Mouse (Mus musculus) stomach, embryonic 15.5 days (tissue): ENCODE results near the gene Cass4. TPM values are rescaled to one million over a fixed set of nuclear protein-coding genes. Genes with fewer than 3 reads are reported as not detected.

ENCODE experiments used
- ATAC-seq: fragments of 200-750 bp; cut with Nextera tagmentation; 2 replicates; pipeline ENCODE4 v1.8.0; 2017; ENCODE audit warnings: low read depth, moderate number of reproducible peaks, moderate TSS enrichment; ENCODE audit not compliant: insufficient read depth, low FRiP score
- H3K27ac ChIP-seq: fragments of 300-500 bp; sonication (generic); 2 replicates; pipeline ENCODE4 v1.5.1; 2015; ENCODE audit warnings: mild to moderate bottlenecking, inconsistent platforms
- H3K27me3 ChIP-seq: fragments of 300-500 bp; sonication (generic); replicated peaks from 2 replicates; pipeline ENCODE4 v1.6.1; 2015; ENCODE audit warnings: inconsistent platforms
- H3K36me3 ChIP-seq: fragments of 300-500 bp; sonication (generic); 2 replicates; pipeline ENCODE4 v1.6.1; 2015; ENCODE audit warnings: inconsistent platforms
- H3K4me1 ChIP-seq: fragments of 300-500 bp; sonication (generic); 2 replicates; pipeline ENCODE4 v1.6.1; 2015; ENCODE audit warnings: inconsistent platforms
- H3K4me2 ChIP-seq: fragments of 300-500 bp; sonication (generic); 2 replicates; pipeline ENCODE4 v1.6.1; 2015; ENCODE audit warnings: mild to moderate bottlenecking, inconsistent platforms
- H3K4me3 ChIP-seq: fragments of 300-500 bp; sonication (generic); replicated peaks from 2 replicates; pipeline ENCODE4 v1.5.1; 2015; ENCODE audit warnings: inconsistent platforms
- H3K9ac ChIP-seq: fragments of 300-500 bp; sonication (generic); 2 replicates; pipeline ENCODE4 v1.6.1; 2015; ENCODE audit warnings: inconsistent platforms
- H3K9me3 ChIP-seq: fragments of 300-500 bp; sonication (generic); 2 replicates; pipeline ENCODE4 v1.6.1; 2016; ENCODE audit warnings: inconsistent platforms
- WGBS: fragments of 180-500 bp; shearing (Covaris S2); methylation state at CpG from one replicate; pipeline ENCODE4 v1.1.7; 2015; 5-methylcytosine and 5-hydroxymethylcytosine counted together
- polyA plus RNA-seq: library from polyadenylated mRNA; unstranded; fragments of >200 nt; fragmentation: Nextera tagmentation; extraction: Ambion mirVana; gene quantifications from 2 replicates; pipeline ENCODE4 v1.2.1, GENCODE M21; 2015

The Cass4 gene
- polyA plus RNA-seq, 1 experiment from 2014 or later = 0.22 TPM

DNA sequence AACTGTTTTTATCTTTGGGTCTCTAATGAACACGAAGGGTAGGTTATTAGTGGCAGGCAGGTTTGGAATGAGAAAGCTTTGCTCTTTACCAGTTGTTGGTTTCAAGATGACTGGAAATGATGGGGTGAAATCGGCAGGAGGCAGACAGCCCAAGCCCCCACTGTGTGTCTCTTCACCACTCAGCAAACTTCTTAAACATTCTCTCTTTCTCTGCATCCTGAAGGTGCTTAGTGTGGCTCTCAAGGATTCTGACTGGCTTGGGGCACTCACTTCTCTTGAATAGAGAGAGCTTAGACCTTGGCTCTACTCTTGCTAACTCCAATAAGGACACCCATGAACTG lies 428 bp downstream of the Cass4 start:
- no peaks in the 10 kb centered on the region for H3K9me3 ChIP-seq
- H3K9ac ChIP-seq = no peak overlapping the region
- no peak for ATAC-seq
- no peaks in the 10 kb centered on the region for H3K27me3 ChIP-seq
- no peak overlapping the region for H3K27ac ChIP-seq
- WGBS = 53% methylated on average over 2 of the region's 2 CpGs
- H3K4me1 ChIP-seq = no peaks in the 10 kb centered on the region
- 0 out of 2 replicates have a peak overlapping the region, but pooled peaks have one; percentile 6 for H3K4me2 ChIP-seq
- H3K36me3 ChIP-seq = no peaks in the 10 kb centered on the region
- H3K4me3 ChIP-seq = no peak overlapping the region

DNA sequence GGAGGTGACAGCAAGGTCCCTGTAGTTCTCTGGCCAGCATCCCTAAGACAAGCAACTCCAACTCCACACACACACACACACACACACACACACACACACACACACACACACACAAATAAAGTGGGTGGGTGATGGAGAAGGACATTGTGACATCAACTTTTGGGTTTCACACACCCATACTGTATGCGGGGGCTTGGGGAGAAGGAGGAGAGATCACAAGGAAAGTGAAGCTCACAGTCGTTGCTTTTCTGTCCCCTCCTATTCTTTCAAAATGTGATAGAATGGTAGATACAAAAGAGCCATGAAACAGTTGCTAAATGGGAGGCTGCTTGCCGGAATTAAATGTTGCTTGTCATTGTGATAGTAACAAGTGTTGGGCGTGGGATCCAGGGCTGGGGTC lies 1.1 kb downstream of the Cass4 start:
- no peak for ATAC-seq
- H3K36me3 ChIP-seq = no peaks in the 10 kb centered on the region
- no peak overlapping the region for H3K9ac ChIP-seq
- H3K27ac ChIP-seq = no peak overlapping the region
- no peaks in the 10 kb centered on the region for H3K27me3 ChIP-seq
- H3K4me3 ChIP-seq = no peak overlapping the region
- no peaks in the 10 kb centered on the region for H3K4me1 ChIP-seq
- WGBS = 66% methylated on average over 4 of the region's 4 CpGs
- H3K9me3 ChIP-seq = no peaks in the 10 kb centered on the region
- no peak overlapping the region for H3K4me2 ChIP-seq

- 44% methylated on average over 9 of the region's 9 CpGs for WGBS
- H3K4me2 ChIP-seq = no peak overlapping the region
- H3K4me3 ChIP-seq = no peak overlapping the region
These were observed 2.4 kb downstream of the Cass4 start for GRCm38 (mm10) chr2:172395961-172396360.

GRCm38 (mm10) chr2:172399901-172400300 lies 6.3 kb downstream of the Cass4 start:
- Histone ChIP-seq H3K36me3 (no peaks in the 10 kb centered on the region), H3K27ac (no peak overlapping the region), H3K4me2 (no peak overlapping the region), H3K27me3 (no peaks in the 10 kb centered on the region), H3K9ac (no peak overlapping the region), H3K4me1 (no peaks in the 10 kb centered on the region), H3K9me3 (no peaks in the 10 kb centered on the region), H3K4me3 (no peak overlapping the region)
- WGBS = 22% methylated on average over 9 of the region's 9 CpGs
- ATAC-seq = no peak; the same call in 1 of the 2 replicates

More at GRCm38 (mm10) chr2:172395961-172396360, 2.4 kb downstream of the Cass4 start:
- ATAC-seq = no peak
- H3K36me3 ChIP-seq = no peaks in the 10 kb centered on the region
- no peaks in the 10 kb centered on the region for H3K27me3 ChIP-seq
- H3K9me3 ChIP-seq = no peaks in the 10 kb centered on the region
- H3K9ac ChIP-seq = no peak overlapping the region
- H3K27ac ChIP-seq = no peak overlapping the region
- H3K4me1 ChIP-seq = no peaks in the 10 kb centered on the region

GRCm38 (mm10) chr2:172401116-172401825 lies 7.7 kb downstream of the Cass4 start:
- Histone ChIP-seq H3K36me3 (no peaks in the 10 kb centered on the region), H3K9me3 (no peaks in the 10 kb centered on the region), H3K4me1 (no peaks in the 10 kb centered on the region), H3K27ac (no peak overlapping the region; the same call in 1 of the 2 replicates), H3K9ac (no peak overlapping the region), H3K4me2 (no peak overlapping the region), H3K27me3 (no peaks in the 10 kb centered on the region), H3K4me3 (no peak overlapping the region)
- WGBS = 66% methylated on average over 13 of the region's 13 CpGs
- ATAC-seq = no peak

GRCm38 (mm10) chr2:172404239-172404638 lies 10.6 kb downstream of the Cass4 start:
- H3K9ac ChIP-seq = no peak overlapping the region
- no peaks in the 10 kb centered on the region for H3K4me1 ChIP-seq
- H3K9me3 ChIP-seq = no peaks in the 10 kb centered on the region
- no peak for ATAC-seq
- H3K36me3 ChIP-seq = no peaks in the 10 kb centered on the region
- H3K4me2 ChIP-seq = no peak overlapping the region
- H3K27ac ChIP-seq = no peak overlapping the region
- WGBS = 62% methylated on average over 7 of the region's 7 CpGs
- no peaks in the 10 kb centered on the region for H3K27me3 ChIP-seq
- H3K4me3 ChIP-seq = no peak overlapping the region

DNA sequence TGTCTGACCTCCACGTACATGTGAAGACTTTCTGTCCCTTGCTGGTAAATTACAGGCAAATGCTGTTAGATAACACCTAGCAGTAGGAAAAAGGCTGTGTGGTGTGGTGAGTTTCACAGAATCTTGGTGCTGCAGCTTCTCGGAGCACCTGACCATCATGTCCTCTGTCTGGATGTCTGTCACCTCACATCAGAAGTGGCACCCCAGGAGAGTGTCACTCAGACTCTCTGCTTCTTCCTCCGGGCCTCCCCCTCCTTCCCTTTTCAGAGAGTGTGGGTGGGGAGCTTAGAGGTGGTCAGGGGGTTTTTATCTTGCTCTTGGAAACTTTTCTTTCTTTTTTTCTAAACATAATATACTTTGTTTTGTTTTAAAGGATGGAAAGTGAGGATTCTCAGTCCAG lies 11.4 kb downstream of the Cass4 start:
- Histone ChIP-seq H3K9me3 (no peaks in the 10 kb centered on the region), H3K4me3 (no peak overlapping the region), H3K36me3 (no peaks in the 10 kb centered on the region), H3K4me2 (no peak overlapping the region), H3K27ac (no peak overlapping the region), H3K4me1 (no peaks in the 10 kb centered on the region), H3K9ac (no peak overlapping the region), H3K27me3 (no peaks in the 10 kb centered on the region)
- 57% methylated on average over 3 of the region's 3 CpGs for WGBS
- ATAC-seq = no peak

DNA sequence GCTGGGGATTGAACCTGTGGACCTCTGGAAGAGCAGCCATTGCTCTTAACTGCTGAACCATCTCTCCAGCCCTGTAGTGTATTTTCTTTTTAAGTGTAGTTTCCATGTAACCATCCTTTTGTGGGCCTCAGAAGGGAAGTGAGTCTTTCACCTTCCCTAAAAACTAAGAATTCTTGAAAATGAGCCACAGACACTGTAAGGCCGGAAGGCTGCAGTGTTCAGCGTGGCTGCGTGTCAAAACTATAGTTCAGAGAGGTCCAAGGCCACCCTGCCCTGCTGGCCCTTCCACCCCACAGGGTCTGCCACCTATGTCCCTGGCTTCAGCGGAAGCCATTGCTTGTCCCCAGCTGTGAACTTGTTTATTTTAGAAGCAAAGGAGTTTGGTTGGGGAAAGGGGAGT lies 12.6 kb downstream of the Cass4 start:
- Histone ChIP-seq H3K9ac (no peak overlapping the region), H3K9me3 (no peaks in the 10 kb centered on the region), H3K27ac (no peak overlapping the region), H3K4me3 (no peak overlapping the region), H3K27me3 (no peaks in the 10 kb centered on the region), H3K36me3 (no peaks in the 10 kb centered on the region), H3K4me1 (no peaks in the 10 kb centered on the region), H3K4me2 (no peak overlapping the region)
- no peak for ATAC-seq
- 61% methylated on average over 4 of the region's 4 CpGs for WGBS

DNA sequence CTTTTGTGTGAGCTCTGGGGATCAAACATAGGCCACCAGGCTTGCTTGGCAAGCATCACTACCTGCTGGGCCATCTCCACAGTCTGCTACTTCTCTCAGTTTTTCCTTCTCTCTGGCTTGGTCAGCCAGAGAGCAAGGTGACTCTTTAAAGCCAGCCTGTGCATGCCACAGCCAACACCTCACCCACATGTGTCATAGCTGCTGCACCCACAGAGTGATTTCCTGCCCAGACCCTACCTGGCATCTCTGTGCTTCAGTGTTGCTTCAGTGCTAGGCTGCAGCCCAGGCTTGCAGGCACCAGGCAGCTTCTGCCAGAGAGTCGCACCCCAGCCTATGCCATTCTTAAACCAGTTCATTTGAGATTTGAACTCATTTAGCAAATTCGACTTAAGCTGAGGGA lies 13.9 kb downstream of the Cass4 start:
- Histone ChIP-seq H3K27me3 (no peaks in the 10 kb centered on the region), H3K4me3 (no peak overlapping the region), H3K27ac (no peak overlapping the region), H3K9ac (no peak overlapping the region), H3K4me1 (peaks cover 2% of the 10 kb centered on the region), H3K36me3 (no peaks in the 10 kb centered on the region), H3K4me2 (no peak overlapping the region), H3K9me3 (no peaks in the 10 kb centered on the region)
- WGBS = 70% methylated on average over 2 of the region's 2 CpGs
- ATAC-seq = no peak

GRCm38 (mm10) chr2:172410686-172411085 lies 17.1 kb downstream of the Cass4 start:
- Histone ChIP-seq H3K27ac (no peak overlapping the region), H3K4me2 (no peak overlapping the region), H3K9me3 (no peaks in the 10 kb centered on the region), H3K27me3 (no peaks in the 10 kb centered on the region), H3K4me1 (peaks cover 4% of the 10 kb centered on the region), H3K36me3 (no peaks in the 10 kb centered on the region), H3K9ac (no peak overlapping the region), H3K4me3 (no peak overlapping the region)
- ATAC-seq = no peak
- 84% methylated on average over 2 of the region's 2 CpGs for WGBS

GRCm38 (mm10) chr2:172411091-172411490 lies 17.5 kb downstream of the Cass4 start:
- Histone ChIP-seq H3K36me3 (no peaks in the 10 kb centered on the region), H3K4me3 (no peak overlapping the region), H3K9me3 (no peaks in the 10 kb centered on the region), H3K4me2 (no peak overlapping the region), H3K27ac (no peak overlapping the region), H3K4me1 (peaks cover 4% of the 10 kb centered on the region), H3K9ac (no peak overlapping the region), H3K27me3 (no peaks in the 10 kb centered on the region)
- WGBS = 85% methylated on average over 11 of the region's 11 CpGs
- no peak for ATAC-seq

DNA sequence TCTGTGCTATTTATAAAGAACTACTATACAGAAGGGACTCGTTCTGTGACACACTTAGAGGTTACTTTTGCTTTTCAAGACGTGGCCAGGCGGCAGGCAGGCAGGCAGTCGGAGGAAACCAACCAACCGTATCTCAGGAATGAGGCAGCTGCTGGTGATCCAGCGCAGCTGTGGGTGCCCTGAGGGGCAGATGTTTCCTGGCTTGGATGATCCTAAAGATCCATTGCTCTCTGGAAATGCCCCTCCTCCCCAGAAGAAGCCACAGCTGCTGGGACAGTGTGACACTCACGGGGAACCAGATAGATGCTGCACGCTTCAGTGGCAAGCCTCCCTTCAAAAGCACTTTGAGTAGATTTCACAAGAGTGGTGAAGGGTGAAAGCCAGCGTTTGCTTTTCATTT lies 18.9 kb downstream of the Cass4 start:
- H3K4me1 ChIP-seq = peaks cover 4% of the 10 kb centered on the region
- H3K9ac ChIP-seq = no peak overlapping the region
- no peak overlapping the region for H3K27ac ChIP-seq
- H3K9me3 ChIP-seq = no peaks in the 10 kb centered on the region
- H3K4me2 ChIP-seq = peak overlapping the region; percentile 13; the same call in 1 of the 2 replicates
- 9% methylated on average over 9 of the region's 9 CpGs for WGBS
- no peaks in the 10 kb centered on the region for H3K36me3 ChIP-seq
- H3K27me3 ChIP-seq = no peaks in the 10 kb centered on the region
- H3K4me3 ChIP-seq = no peak overlapping the region
- no peak for ATAC-seq

DNA sequence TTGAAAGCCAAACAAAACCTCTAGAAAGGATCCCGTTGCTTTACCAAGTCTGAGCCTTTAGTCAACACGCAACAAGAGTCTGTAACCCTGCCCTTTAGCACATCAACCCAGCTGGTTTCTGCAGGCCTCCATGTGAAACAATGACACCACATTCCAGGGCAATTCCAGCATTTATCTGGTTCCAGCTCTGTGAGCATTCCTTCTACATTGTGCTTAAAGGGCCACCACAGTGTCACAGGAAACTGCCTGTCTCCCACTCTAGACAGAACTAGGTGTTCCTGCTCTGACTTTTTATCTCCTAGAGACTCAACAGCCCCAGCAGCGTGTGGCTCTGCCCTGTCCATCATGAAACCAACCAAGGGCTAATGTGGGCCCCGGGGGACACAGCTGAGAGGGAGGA lies 19.7 kb downstream of the Cass4 start:
- no peaks in the 10 kb centered on the region for H3K9me3 ChIP-seq
- peaks cover 4% of the 10 kb centered on the region for H3K4me1 ChIP-seq
- no peak overlapping the region for H3K4me3 ChIP-seq
- no peaks in the 10 kb centered on the region for H3K36me3 ChIP-seq
- no peak for ATAC-seq
- H3K27me3 ChIP-seq = no peaks in the 10 kb centered on the region
- 17% methylated on average over 4 of the region's 4 CpGs for WGBS
- H3K4me2 ChIP-seq = no peak overlapping the region
- no peak overlapping the region for H3K9ac ChIP-seq
- H3K27ac ChIP-seq = no peak overlapping the region
